Mouse (Mus musculus): Measurements from ENCODE around the gene Prkrip1.
A peak's percentile ranks its signal among the peaks of the same experiment; 100 is the strongest.
"Not testable (repeated sequence)": the region's sequence is repeated elsewhere in the genome, so short reads cannot be mapped to it uniquely, and the experiment has no call there.

The Prkrip1 gene

DNA sequence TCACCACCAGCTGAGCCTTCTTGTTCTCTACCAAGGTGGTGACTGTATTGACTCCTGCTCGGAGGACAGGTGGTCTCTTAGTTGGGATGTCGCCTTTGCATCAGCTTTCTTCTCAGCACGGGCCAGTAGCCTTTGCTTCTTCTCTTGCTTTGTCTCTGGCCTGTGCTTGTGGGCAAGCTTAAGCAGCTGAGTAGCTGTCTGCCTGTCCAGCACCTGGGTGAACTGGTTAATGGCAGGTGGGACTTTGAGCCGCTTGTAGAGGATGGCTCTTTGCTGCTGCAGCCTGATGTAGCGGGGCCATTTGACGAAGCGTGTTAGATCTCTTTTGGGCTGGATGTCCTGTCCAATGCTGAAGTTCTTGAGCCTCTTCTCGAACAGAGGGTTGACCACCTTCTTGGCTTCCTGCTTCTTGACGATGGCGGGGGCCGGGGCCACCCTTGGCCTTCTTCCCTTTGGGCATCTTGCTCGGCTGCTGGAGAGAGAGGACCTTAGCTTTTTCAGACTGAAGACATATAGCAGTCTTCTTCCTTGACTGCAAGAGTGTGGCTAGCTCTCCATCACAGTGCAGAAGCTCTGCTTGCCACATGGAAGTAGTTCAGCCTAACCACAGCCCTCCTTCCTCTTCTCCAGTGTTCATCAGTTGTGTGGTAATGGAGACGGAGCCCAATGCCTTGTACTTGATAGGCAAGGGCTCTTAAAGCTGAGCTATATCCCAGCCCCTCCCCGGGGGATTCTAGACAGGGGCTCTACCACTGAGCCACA, 12.8 kb upstream of the Prkrip1 start:
- DNase-seq = not testable (repeated sequence)

DNA sequence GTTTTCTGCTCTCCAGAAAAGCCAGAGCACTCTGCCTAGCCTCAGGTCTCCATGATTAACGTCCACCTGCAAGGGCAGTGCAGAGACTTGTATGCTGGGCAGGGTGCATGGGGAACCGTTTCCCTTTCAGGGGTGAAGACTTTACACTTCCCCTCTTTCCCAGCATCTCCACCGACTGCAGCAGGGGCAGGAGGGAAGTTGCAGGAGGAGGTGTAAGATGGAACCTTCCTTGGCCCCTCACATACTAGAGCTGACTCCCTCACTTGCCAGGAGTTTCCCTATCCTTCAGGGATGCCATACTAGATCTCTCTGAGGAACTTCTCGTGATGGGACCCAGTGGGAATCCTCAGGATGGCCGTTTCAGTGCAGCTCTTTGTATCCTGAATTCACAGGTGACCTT, 11.8 kb upstream of the Prkrip1 start:
- no peak for DNase-seq

- DNase-seq = peak; percentile 50
These were observed 3.1 kb upstream of the Prkrip1 start for GRCm38 (mm10) chr5:136201832-136202231.

DNA sequence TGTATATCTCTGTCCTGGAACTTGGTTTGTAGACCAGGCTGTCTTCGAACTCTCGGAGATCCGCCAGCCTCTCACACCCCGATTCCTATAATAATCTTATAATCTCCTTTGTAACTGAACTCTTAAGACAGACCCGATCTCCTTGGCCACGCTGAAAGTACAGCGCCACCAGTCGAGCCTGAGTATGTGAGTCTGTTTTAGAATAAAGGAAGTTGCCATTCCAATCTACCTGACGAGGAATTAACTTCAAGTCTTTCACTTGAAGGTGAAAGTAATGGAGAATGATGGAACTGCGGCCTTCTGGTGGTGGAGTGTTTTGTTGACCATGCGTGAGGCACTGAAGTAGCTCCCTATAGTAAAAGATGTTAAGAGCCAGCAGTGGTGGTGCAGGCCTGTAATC, 763 bp upstream of the Prkrip1 start:
- no peak for DNase-seq

DNA sequence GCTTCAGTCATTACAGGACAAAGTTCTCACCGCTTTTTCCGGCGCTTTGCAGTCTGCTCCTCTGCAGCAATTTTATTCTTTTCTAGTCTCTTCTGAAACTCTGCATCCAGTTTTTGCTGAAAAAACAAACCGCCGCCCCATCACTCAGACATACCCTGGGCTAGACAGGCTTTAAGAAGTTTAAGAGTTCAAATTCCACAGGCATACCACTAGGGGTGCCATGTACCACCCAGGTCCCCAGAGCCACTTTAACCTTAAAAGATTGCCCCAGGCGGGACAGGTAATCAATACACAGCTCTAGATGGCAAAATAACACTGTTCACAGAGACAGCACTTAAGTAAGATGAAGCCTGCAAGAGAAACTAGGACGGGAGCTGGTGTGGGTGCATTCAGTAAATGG, 6.9 kb downstream of the Prkrip1 start:
- no peak for DNase-seq

DNA sequence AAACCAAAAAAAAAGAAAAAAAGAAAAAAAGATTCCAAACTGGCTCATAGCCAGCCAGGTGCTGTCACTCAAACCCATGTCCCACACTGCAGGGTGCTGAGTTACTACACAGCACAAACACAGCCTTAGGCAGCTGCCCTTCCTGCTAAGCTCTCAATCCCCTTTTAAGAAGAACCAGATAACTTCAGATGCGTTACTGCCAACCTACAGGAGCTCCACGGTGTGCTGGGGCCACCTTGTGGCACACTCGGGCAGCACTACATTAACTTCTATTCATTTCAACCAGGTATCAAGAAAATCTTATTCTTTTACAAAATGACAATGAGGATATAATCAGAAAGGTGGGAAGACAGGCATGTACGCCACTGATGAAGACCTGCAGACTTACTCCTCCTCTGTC, 12.0 kb downstream of the Prkrip1 start:
- no peak for DNase-seq

DNA sequence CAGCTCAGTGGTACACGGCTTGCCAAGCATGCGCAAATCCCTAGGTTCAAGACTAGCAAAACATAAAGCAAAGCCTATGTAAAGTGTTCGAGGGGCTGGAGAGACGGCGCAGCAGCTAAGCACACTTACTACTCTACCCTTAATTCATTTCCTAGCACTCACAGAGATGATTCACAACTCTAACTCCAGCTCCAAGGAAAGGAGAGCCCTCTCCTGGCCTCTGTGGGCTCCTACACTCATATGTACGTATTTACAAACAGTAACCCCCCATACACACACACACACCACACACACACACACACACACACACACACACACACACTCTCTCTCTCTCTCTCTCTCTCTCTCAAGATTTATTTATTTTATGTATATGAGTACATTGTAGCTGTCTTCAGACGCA, 15.0 kb downstream of the Prkrip1 start:
- no peak for DNase-seq

DNA sequence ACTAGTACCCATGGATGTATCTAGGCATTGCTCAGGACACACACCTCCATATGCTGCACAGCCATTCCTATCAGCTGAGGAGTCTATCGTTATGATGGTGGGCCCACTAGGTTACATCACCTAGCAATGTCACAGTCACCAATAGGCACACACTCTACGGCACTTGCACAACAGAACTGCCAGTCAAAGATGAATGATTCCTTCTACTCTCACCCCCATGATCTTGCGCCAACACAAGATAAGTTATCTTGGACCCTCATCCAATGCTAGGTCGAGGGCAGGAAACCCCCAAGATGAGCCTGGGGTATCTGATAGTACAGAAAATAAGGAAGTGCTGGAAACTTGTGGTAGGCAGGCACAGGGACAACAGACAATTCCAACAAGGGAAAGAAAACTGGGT, 15.9 kb downstream of the Prkrip1 start:
- no peak for DNase-seq

DNA sequence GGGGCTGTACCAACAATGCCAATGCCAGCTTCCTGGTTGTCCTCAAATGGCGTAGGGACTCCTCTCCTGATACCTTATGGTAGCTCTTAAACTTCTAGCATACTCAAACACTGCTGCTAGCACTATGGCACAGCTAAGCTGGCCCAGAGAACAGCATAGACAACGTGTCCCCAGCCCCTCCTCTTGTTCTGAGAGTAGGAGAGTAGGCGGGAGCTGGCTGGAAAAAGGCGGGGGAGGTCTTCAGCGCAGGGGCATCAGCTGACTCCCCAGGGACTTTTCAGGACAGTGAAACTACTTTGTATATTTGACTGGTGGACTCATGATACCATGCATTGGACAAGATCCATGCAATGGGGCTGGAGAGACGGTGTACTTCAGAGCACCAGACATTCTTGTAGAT, 16.7 kb downstream of the Prkrip1 start:
- no peak for DNase-seq

GRCm38 (mm10) chr5:136181197-136181596, 17.6 kb downstream of the Prkrip1 start:
- no peak for DNase-seq

GRCm38 (mm10) chr5:136179594-136179993, 19.2 kb downstream of the Prkrip1 start:
- DNase-seq = no peak

GRCm38 (mm10) chr5:136173606-136174463, 24.9 kb downstream of the Prkrip1 start:
- peak; percentile 46 for DNase-seq

DNA sequence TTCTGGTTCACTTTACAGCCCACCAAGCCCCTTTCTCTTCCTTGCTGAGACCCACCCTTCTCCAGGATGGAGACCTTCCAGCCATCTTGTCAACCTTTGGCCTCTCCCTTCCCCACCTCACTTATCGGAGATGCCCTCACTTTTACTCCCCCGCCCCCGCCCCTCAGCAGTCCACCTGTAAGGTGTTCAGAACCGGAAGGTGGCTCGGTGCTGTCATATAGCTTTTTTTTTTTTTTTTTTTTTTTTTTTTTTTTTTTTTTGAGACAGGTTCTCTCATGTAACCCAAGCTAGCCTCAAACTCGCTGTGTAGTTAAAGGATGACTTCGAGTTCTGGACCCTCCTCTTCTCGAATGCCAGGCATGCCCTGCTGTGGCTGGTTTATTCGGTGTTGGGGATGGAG, 25.8 kb downstream of the Prkrip1 start:
- DNase-seq = no peak

GRCm38 (mm10) chr5:136171363-136172341, 27.1 kb downstream of the Prkrip1 start:
- DNase-seq = no peak

DNA sequence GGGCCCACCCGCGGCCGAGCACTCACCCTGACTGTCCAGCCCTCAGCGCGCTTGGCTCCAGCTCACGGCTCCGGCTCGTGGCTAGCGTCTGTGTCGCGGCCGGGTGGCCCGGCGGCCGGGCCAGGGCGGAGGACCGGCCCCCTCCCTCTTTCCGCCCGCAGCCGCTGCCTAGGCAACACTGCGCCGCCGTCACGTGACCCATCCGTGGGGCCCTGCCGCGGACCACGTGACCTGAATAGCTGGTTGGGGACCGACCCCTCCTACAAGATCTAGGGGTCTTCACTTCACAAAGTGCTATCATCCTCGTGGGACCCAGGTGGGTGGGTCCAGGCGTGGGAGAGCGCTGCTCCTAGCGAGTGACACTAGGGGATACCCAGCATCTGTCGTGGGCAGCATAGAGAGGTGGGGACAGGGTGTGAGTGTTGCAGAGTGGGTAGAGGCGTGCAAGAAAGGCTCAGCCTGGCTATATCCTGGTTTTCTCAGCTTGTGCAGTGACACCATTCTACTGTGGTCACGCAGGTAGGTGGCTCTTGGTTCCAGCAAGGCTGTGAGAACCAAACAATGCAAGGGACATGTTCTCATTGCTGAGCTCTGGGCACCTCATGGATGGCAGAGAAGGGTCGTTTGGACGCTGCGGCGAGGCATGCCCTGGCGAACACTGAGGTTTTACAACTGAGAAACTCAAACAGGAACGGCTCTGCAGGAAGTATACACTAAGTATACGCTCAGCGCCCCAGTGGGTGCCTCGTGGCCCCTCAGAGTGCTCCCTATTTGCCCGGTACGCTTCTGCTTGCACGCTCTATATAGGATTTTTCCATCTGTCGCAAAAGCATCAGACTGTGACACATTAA, 28.0 kb downstream of the Prkrip1 start, which contains the start of gene Orai2:
Gene Orai2 (minus strand): TSS at position 202 of the 851 bp plus-strand sequence.
- peak; percentile 82 for DNase-seq

- DNase-seq = no peak
These were observed 28.9 kb downstream of the Prkrip1 start for GRCm38 (mm10) chr5:136169626-136170511.

- DNase-seq = no peak
These were observed 30.7 kb downstream of the Prkrip1 start for GRCm38 (mm10) chr5:136168071-136168470.

GRCm38 (mm10) chr5:136167296-136167695, 31.5 kb downstream of the Prkrip1 start:
- no peak for DNase-seq

GRCm38 (mm10) chr5:136165246-136165645, 33.5 kb downstream of the Prkrip1 start:
- peak; percentile 30 for DNase-seq

- DNase-seq = peak; percentile 51
These were observed 34.8 kb downstream of the Prkrip1 start for GRCm38 (mm10) chr5:136163807-136164474.
